Mouse (Mus musculus) stomach, postnatal 0 days (tissue): ENCODE data around the gene Ccdc188. TPM values are rescaled to one million over a fixed set of nuclear protein-coding genes. Genes with fewer than 3 reads are reported as not detected.

Experiments used
- ATAC-seq: fragments of 200-750 bp; cut with Nextera tagmentation; 2 replicates; pipeline ENCODE4 v1.8.0; 2017; ENCODE audit not compliant: low FRiP score, low TSS enrichment
- DNase-seq: peaks from one replicate; pipeline ENCODE4 v3.0.0-alpha.2; 2016; ENCODE audit warnings: low spot score
- H3K27ac ChIP-seq: fragments of 300-500 bp; sonication (generic); replicated peaks from 2 replicates; pipeline ENCODE4 v1.5.1; 2014; ENCODE audit warnings: mild to moderate bottlenecking, control low read depth
- H3K27me3 ChIP-seq: fragments of 300-500 bp; sonication (generic); 2 replicates; pipeline ENCODE4 v1.6.1; 2014; ENCODE audit warnings: low read length; ENCODE audit not compliant: control insufficient read depth, insufficient read depth
- H3K36me3 ChIP-seq: fragments of 300-500 bp; sonication (generic); 2 replicates; pipeline ENCODE4 v1.6.1; 2014; ENCODE audit warnings: low read length, mixed read lengths; ENCODE audit not compliant: control insufficient read depth, insufficient read depth
- H3K4me1 ChIP-seq: fragments of 300-500 bp; sonication (generic); replicated peaks from 2 replicates; pipeline ENCODE4 v1.6.1; 2014; ENCODE audit warnings: antibody characterized with exemption; ENCODE audit not compliant: control insufficient read depth, insufficient read depth
- H3K4me2 ChIP-seq: fragments of 300-500 bp; sonication (generic); replicated peaks from 2 replicates; pipeline ENCODE4 v1.6.1; 2014; ENCODE audit warnings: low read depth, mild to moderate bottlenecking, control low read depth, moderate library complexity
- H3K4me3 ChIP-seq: fragments of 300-500 bp; sonication (generic); 2 replicates; pipeline ENCODE4 v1.5.1; 2014; ENCODE audit warnings: low read depth, low read length, control low read depth
- H3K9ac ChIP-seq: fragments of 300-500 bp; sonication (generic); 2 replicates; pipeline ENCODE4 v1.6.1; 2014; ENCODE audit warnings: mild to moderate bottlenecking, low read length, control low read depth, mixed read lengths
- H3K9me3 ChIP-seq: fragments of 300-500 bp; sonication (generic); 2 replicates; pipeline ENCODE4 v1.6.1; 2016; ENCODE audit warnings: low read length; ENCODE audit not compliant: control insufficient read depth
- CTCF ChIP-seq: IDR thresholded peaks from 2 replicates; pipeline ENCODE4 v1.5.1; 2016; ENCODE audit warnings: antibody characterized with exemption, low read depth, mild to moderate bottlenecking, moderate library complexity
- EP300 ChIP-seq: optimal IDR thresholded peaks from 2 replicates; pipeline ENCODE3; 2016; ENCODE audit warnings: antibody characterized with exemption
- WGBS: fragments of 180-500 bp; shearing (Covaris S2); extraction: QIAGEN DNeasy Blood & Tissue Kit; methylation state at CpG from one replicate; pipeline ENCODE4 v1.1.7; 2014; 5-methylcytosine and 5-hydroxymethylcytosine counted together
- polyA plus RNA-seq: library from polyadenylated mRNA; unstranded; fragments of >200 nt; fragmentation: Nextera tagmentation; extraction: Ambion mirVana; gene quantifications from 2 replicates; pipeline ENCODE4 v1.2.1, GENCODE M21; 2015

Gene Ccdc188
- polyA plus RNA-seq, 1 experiment from 2014 or later = not detected

GRCm38 (mm10) chr16:18210701-18211416 lies 6.8 kb upstream of the Ccdc188 start:
- Histone ChIP-seq H3K36me3 (no peaks in the 10 kb centered on the region), H3K4me1 (no peaks in the 10 kb centered on the region), H3K9ac (no peak overlapping the region), H3K9me3 (no peaks in the 10 kb centered on the region), H3K4me3 (no peak overlapping the region), H3K4me2 (no peak overlapping the region), H3K27ac (no peak overlapping the region), H3K27me3 (no peaks in the 10 kb centered on the region; the same call in 1 of the 2 replicates)
- ATAC-seq (peak; percentile 31; the same call in 1 of the 2 replicates), DNase-seq (peak; percentile 82)
- 20% methylated on average over 8 of the region's 8 CpGs for WGBS
- no peak for TF ChIP-seq EP300
- peak; percentile 90 for TF ChIP-seq CTCF

- DNase-seq = peak; percentile 84
- H3K9ac ChIP-seq = no peak overlapping the region
- no peaks in the 10 kb centered on the region for H3K9me3 ChIP-seq
- H3K4me3 ChIP-seq = no peak overlapping the region
- 44% methylated on average over 10 of the region's 10 CpGs for WGBS
- no peak; the same call in 1 of the 2 replicates for ATAC-seq
- no peak overlapping the region for H3K4me2 ChIP-seq
- no peaks in the 10 kb centered on the region; the same call in 1 of the 2 replicates for H3K27me3 ChIP-seq
- H3K4me1 ChIP-seq = no peaks in the 10 kb centered on the region
- H3K36me3 ChIP-seq = no peaks in the 10 kb centered on the region
- peak; percentile 99 for TF ChIP-seq CTCF
- TF ChIP-seq EP300 = no peak
- H3K27ac ChIP-seq = no peak overlapping the region
Measured at GRCm38 (mm10) chr16:18211417-18212171, 6.1 kb upstream of the Ccdc188 start.

GRCm38 (mm10) chr16:18213689-18214088 lies 4.0 kb upstream of the Ccdc188 start:
- Histone ChIP-seq H3K36me3 (no peaks in the 10 kb centered on the region), H3K4me1 (no peaks in the 10 kb centered on the region), H3K27me3 (no peaks in the 10 kb centered on the region; the same call in 1 of the 2 replicates), H3K4me3 (no peak overlapping the region), H3K27ac (no peak overlapping the region), H3K9ac (no peak overlapping the region), H3K9me3 (no peaks in the 10 kb centered on the region), H3K4me2 (no peak overlapping the region)
- no peak for TF ChIP-seq EP300
- TF ChIP-seq CTCF = no peak
- DNase-seq = no peak
- WGBS = 67% methylated on average over 6 of the region's 6 CpGs
- ATAC-seq = 0 out of 2 replicates have a peak, but pooled peaks have one; percentile 24

- DNase-seq (no peak), ATAC-seq (no peak)
- Histone ChIP-seq H3K4me3 (no peak overlapping the region), H3K4me2 (no peak overlapping the region), H3K27ac (no peak overlapping the region), H3K36me3 (no peaks in the 10 kb centered on the region), H3K4me1 (0 out of 2 replicates have a peak, but pooled peaks cover 2% of the 10 kb centered on the region), H3K27me3 (no peaks in the 10 kb centered on the region), H3K9ac (no peak overlapping the region), H3K9me3 (no peaks in the 10 kb centered on the region)
- WGBS = 67% methylated on average over 7 of the region's 7 CpGs
- TF ChIP-seq CTCF (no peak), EP300 (no peak)
Measured at GRCm38 (mm10) chr16:18214858-18215257, 2.8 kb upstream of the Ccdc188 start.

- TF ChIP-seq CTCF (no peak), EP300 (no peak)
- no peak overlapping the region for H3K9ac ChIP-seq
- no peak overlapping the region for H3K27ac ChIP-seq
- H3K4me2 ChIP-seq = no peak overlapping the region
- H3K36me3 ChIP-seq = peaks cover 2% of the 10 kb centered on the region; the same call in 1 of the 2 replicates
- H3K4me3 ChIP-seq = no peak overlapping the region
- no peaks in the 10 kb centered on the region for H3K9me3 ChIP-seq
- H3K27me3 ChIP-seq = no peaks in the 10 kb centered on the region
- DNase-seq (no peak), ATAC-seq (no peak)
- WGBS = 70% methylated on average over 9 of the region's 9 CpGs
- 0 out of 2 replicates have a peak, but pooled peaks cover 2% of the 10 kb centered on the region for H3K4me1 ChIP-seq
Measured at GRCm38 (mm10) chr16:18218580-18218996, 909 bp downstream of the Ccdc188 start.
